Mouse (Mus musculus) cerebellum, adult 2 months (tissue): ENCODE data around the gene Bahcc1.

Source experiments
- CTCF ChIP-seq: fragments of 200-500 bp; IDR thresholded peaks from 2 replicates; pipeline ENCODE4 v1.5.1; 2011; ENCODE audit warnings: low read depth, mild to moderate bottlenecking, control low read depth, low read length, moderate library complexity, borderline replicate concordance; ENCODE audit not compliant: insufficient read depth
- POLR2A ChIP-seq: fragments of 200-500 bp; IDR thresholded peaks from 2 replicates; pipeline ENCODE4 v1.6.1; 2011; ENCODE audit warnings: low read length, control low read depth, borderline replicate concordance; ENCODE audit not compliant: insufficient read depth

DNA sequence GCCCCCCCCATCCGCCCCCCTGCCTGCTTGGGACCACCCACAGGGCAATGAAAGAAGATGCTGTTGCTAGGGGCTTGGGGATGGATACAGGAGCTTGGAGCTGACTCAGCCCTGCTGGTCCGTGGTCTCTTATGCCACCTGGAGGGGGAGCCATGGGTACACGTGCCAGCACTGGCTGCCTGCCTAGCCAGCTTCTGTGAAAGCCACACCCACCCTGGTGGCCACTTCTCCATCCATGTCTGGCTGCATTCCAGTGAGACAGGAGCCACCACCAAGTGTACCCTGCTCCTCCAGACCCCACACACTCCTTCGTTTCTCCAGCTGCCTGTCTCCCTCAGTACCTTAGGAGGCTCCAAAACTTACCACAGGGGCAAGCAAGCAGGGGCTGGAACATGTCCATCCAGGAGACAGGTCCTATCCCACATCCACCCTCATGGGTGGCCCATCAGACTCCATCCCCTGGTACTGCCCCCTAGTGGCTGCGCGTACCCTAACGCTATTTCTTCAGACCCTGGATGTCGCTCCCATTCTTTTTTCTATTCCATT lies 29.7 kb downstream of the Bahcc1 start:
- TF ChIP-seq POLR2A (no peak), CTCF (peak; percentile 74; the same call in 1 of the 2 replicates)
